9 mouse cellular contexts compared by ENCODE assay signal in genomic region chr2:18984095-18984847, GRCm38 (mm10). TPM values are rescaled to one million over a fixed set of nuclear protein-coding genes. Genes with fewer than 3 reads are reported as not detected.
DNase-seq lines count a peak whose midpoint lies in the region; ATAC-seq lines count a peak whose summit lies in the region.
"Had no signal": no experiment of that assay in that cellular context is flagged by ENCODE, and none has a peak within 500 bp of the region (broad histone marks: within the 10 kb centered on the region; RNA-seq: fewer than 3 reads in every experiment).

No protein-coding gene starts in this region.

- no peak overlapping the region for H3K4me3 ChIP-seq in liver, embryonic 16.5 days (ENCODE audit: low read depth, low read length)
- H3K4me3 ChIP-seq: megakaryocyte, embryonic 14.5 days had no signal

- H3K36me3 ChIP-seq in liver, embryonic 16.5 days (ENCODE audit: control insufficient read depth, insufficient read depth), result no peaks in the 10 kb centered on the region

- no peak overlapping the region for H3K4me2 ChIP-seq in liver, embryonic 16.5 days (ENCODE audit: low read depth, low read length)

- no peak overlapping the region for H3K9ac ChIP-seq in liver, embryonic 16.5 days (ENCODE audit: low read depth, low read length)

- intact Hi-C loops in gastrocnemius, postnatal 14 days (cut with DNase I; ENCODE audit: low total_unique reads), result no loop called here

- H3K4me1 ChIP-seq in liver, embryonic 16.5 days (ENCODE audit: control insufficient read depth, low read depth, low read length), result peaks cover 7% of the 10 kb centered on the region

- peak; percentile 20 for DNase-seq in gastrocnemius, postnatal 14 days
- DNase-seq in gastrocnemius, postnatal 4 days (ENCODE audit: low spot score in 2 of 2), result no peak
- DNase-seq in B cell, adult 2 months, result peak; percentile 93 to 96
- peak; percentile 82 to 88 for DNase-seq in spleen, adult 18-20 months
- DNase-seq in retina, embryonic 14.5 days (ENCODE audit: low spot score), result no peak
- DNase-seq in Muller cell, postnatal 12 days (ENCODE audit: inconsistent ontology term), result no peak
- DNase-seq in urinary bladder, postnatal 14 days (ENCODE audit: low spot score), result no peak

- no peaks in the 10 kb centered on the region for H3K9me3 ChIP-seq in liver, embryonic 16.5 days (replicated peaks; ENCODE audit: control insufficient read depth, low read length)
- H3K9me3 ChIP-seq: megakaryocyte, embryonic 14.5 days had no signal

- H3K27ac ChIP-seq in liver, embryonic 16.5 days (ENCODE audit: low read length), result no peak overlapping the region

- 76% methylated on average over 15 of the region's 15 CpGs for WGBS in liver, embryonic 16.5 days (ENCODE audit: insufficient replicate concordance)

- no peaks in the 10 kb centered on the region for H3K27me3 ChIP-seq in liver, embryonic 16.5 days (ENCODE audit: control insufficient read depth, insufficient read depth, low read depth, low read length)
- H3K27me3 ChIP-seq: megakaryocyte, embryonic 14.5 days had no signal

- peak; percentile 56 for ATAC-seq in liver, embryonic 16.5 days (ENCODE audit: low read depth)

RNA-seq across cellular contexts. Expression of gene Pip4k2a, which starts 13.7 kb away (rescaled TPM):
- total RNA-seq in gastrocnemius, postnatal 14 days (2021), result 1 to 10 TPM; 6.9 to 8.0 TPM
- total RNA-seq in gastrocnemius, postnatal 4 days (2021), result 10 to 100 TPM; 22.4 to 25.2 TPM
- 13.5 and 14.6 TPM in 2 replicates for polyA plus RNA-seq in liver, embryonic 16.5 days (2015; fragmentation: Nextera tagmentation; extraction: Ambion mirVana)

RNA-seq across cellular contexts. Expression of gene 4930426L09Rik, which starts 13.9 kb away (rescaled TPM):
- total RNA-seq in gastrocnemius, postnatal 14 days (2021), result under 1 TPM; 0.14 to 0.31 TPM
- under 1 TPM; 0.23 to 0.49 TPM for total RNA-seq in gastrocnemius, postnatal 4 days (2021)
- polyA plus RNA-seq in liver, embryonic 16.5 days (2015; fragmentation: Nextera tagmentation; extraction: Ambion mirVana), result 0.12 and 0.15 TPM in 2 replicates

Comparison
In these comparisons a context has a peak if more than half of its experiments do, and no peak if none do; other contexts are left out.
1. DNase-seq: peak in gastrocnemius, postnatal 14 days (single experiment), B cell, adult 2 months (2 of 2) and spleen, adult 18-20 months (2 of 2); none in gastrocnemius, postnatal 4 days (0 of 2), retina, embryonic 14.5 days (single experiment), Muller cell, postnatal 12 days (single experiment) and urinary bladder, postnatal 14 days (single experiment).